Mouse (Mus musculus): ENCODE measurements around the gene Rbpms2.

Gene Rbpms2

GRCm38 (mm10) chr9:65629025-65629766 lies at the start of gene Rbpms2:
Gene Rbpms2 (plus strand): TSS chr9:65629648.
- in situ Hi-C loops (cut with MboI), result no loop called here

GRCm38 (mm10) chr9:65579781-65580371 lies 49.6 kb upstream of the Rbpms2 start, which contains the start of gene Plekho2:
Gene Plekho2 (minus strand): TSS chr9:65580040.
- in situ Hi-C loops (cut with MboI), result loop anchor here (5.0 kb wide), 2 partner anchors 38 to 58 kb away; partner anchors contain the start of gene Ankdd1a

- in situ Hi-C loops (cut with MboI), result loop anchor here (5.0 kb wide), 1 partner anchor 58 kb away; the partner anchor contains the start of gene Ankdd1a
Observed at GRCm38 (mm10) chr9:65580401-65581256, 48.8 kb upstream of the Rbpms2 start.

GRCm38 (mm10) chr9:65583045-65583444 lies 46.4 kb upstream of the Rbpms2 start:
- in situ Hi-C loops (cut with MboI), result loop anchor here (5.0 kb wide), 1 partner anchor 61 kb away; the partner anchor contains the start of gene Ankdd1a

- in situ Hi-C loops (cut with MboI), result no loop called here
Observed at GRCm38 (mm10) chr9:65586406-65587269, 42.8 kb upstream of the Rbpms2 start, which contains the start of gene Pif1. Gene Pif1 (plus strand): TSS chr9:65587160.

GRCm38 (mm10) chr9:65587270-65587572 lies 42.2 kb upstream of the Rbpms2 start:
- in situ Hi-C loops (cut with MboI), result no loop called here

GRCm38 (mm10) chr9:65587573-65588358 lies 41.7 kb upstream of the Rbpms2 start:
- in situ Hi-C loops (cut with MboI), result no loop called here

- in situ Hi-C loops (cut with MboI), result no loop called here
Observed at GRCm38 (mm10) chr9:65589091-65589490, 40.4 kb upstream of the Rbpms2 start.

- in situ Hi-C loops (cut with MboI), result no loop called here
Observed at GRCm38 (mm10) chr9:65592721-65593120, 36.7 kb upstream of the Rbpms2 start.

- in situ Hi-C loops (cut with MboI), result no loop called here
Observed at GRCm38 (mm10) chr9:65593596-65593995, 35.9 kb upstream of the Rbpms2 start.

GRCm38 (mm10) chr9:65598765-65599249 lies 30.6 kb upstream of the Rbpms2 start:
- in situ Hi-C loops (cut with MboI), result no loop called here

GRCm38 (mm10) chr9:65600951-65601350 lies 28.5 kb upstream of the Rbpms2 start:
- in situ Hi-C loops (cut with MboI), result no loop called here

- in situ Hi-C loops (cut with MboI), result no loop called here
Observed at GRCm38 (mm10) chr9:65603401-65604102, 25.9 kb upstream of the Rbpms2 start.

GRCm38 (mm10) chr9:65605471-65606136 lies 23.8 kb upstream of the Rbpms2 start:
- in situ Hi-C loops (cut with MboI), result no loop called here

GRCm38 (mm10) chr9:65606321-65607109 lies 22.9 kb upstream of the Rbpms2 start:
- in situ Hi-C loops (cut with MboI), result no loop called here

- in situ Hi-C loops (cut with MboI), result no loop called here
Observed at GRCm38 (mm10) chr9:65607120-65607519, 22.3 kb upstream of the Rbpms2 start.

- in situ Hi-C loops (cut with MboI), result no loop called here
Observed at GRCm38 (mm10) chr9:65611969-65612486, 17.4 kb upstream of the Rbpms2 start.

GRCm38 (mm10) chr9:65613098-65613497 lies 16.4 kb upstream of the Rbpms2 start:
- in situ Hi-C loops (cut with MboI), result no loop called here

All from mature B cell (primary cell).